In genomic region chr4:141886385-141886968, GRCm38 (mm10) we compare ENCODE assay signal across 15 mouse cellular contexts. TPM values are rescaled to one million over a fixed set of nuclear protein-coding genes. Genes with fewer than 3 reads are reported as not detected.
DNase-seq lines count a peak whose midpoint lies in the region; ATAC-seq and TF ChIP-seq lines count a peak whose summit lies in the region.
"Had no signal": no experiment of that assay in that cellular context is flagged by ENCODE, and none has a peak within 500 bp of the region (broad histone marks: within the 10 kb centered on the region; RNA-seq: fewer than 3 reads in every experiment).

No protein-coding gene starts in this region.

- H3K27ac ChIP-seq in heart, embryonic 13.5 days (replicated peaks) = 0 out of 2 replicates have a peak overlapping the region, but pooled peaks have one; percentile 3
- H3K27ac ChIP-seq in limb, embryonic 11.5 days (replicated peaks; ENCODE audit: low read depth, low read length) = no peak overlapping the region
- H3K27ac ChIP-seq in limb, embryonic 10.5 days = no peak overlapping the region
- H3K27ac ChIP-seq in cortical plate, adult 2 months (ENCODE audit: insufficient read depth, low read length) = peak overlapping the region; percentile 83
- peak overlapping the region; percentile 50; the same call in 1 of the 2 replicates for H3K27ac ChIP-seq in limb, embryonic 12.5 days

- no peak for TF ChIP-seq POLR2A in cortical plate, adult 2 months (IDR thresholded peaks at IDR 0.05; ENCODE audit: extremely low read depth, insufficient read depth, low read length)

- no peak; the same call in 1 of the 2 replicates for ATAC-seq in heart, embryonic 13.5 days (ENCODE audit: extremely low read depth, insufficient number of reproducible peaks, low FRiP score, low TSS enrichment)
- peak; percentile 57; the same call in 1 of the 2 replicates for ATAC-seq in limb, embryonic 11.5 days (ENCODE audit: insufficient number of reproducible peaks, low FRiP score, low TSS enrichment, low read depth)
- peak; percentile 26; the same call in 1 of the 2 replicates for ATAC-seq in limb, embryonic 12.5 days (ENCODE audit: insufficient number of reproducible peaks, insufficient read depth, low FRiP score, low TSS enrichment, low read depth)
- ATAC-seq: forebrain, postnatal 0 days had no signal

- H3K4me3 ChIP-seq in heart, embryonic 13.5 days = no peak overlapping the region
- H3K4me3 ChIP-seq in limb, embryonic 11.5 days (ENCODE audit: low read depth, low read length) = no peak overlapping the region
- no peak overlapping the region for H3K4me3 ChIP-seq in limb, embryonic 10.5 days
- no peak overlapping the region for H3K4me3 ChIP-seq in cortical plate, adult 2 months (ENCODE audit: insufficient read depth, low read length)
- H3K4me3 ChIP-seq in limb, embryonic 12.5 days (replicated peaks) = no peak overlapping the region
- H3K4me3 ChIP-seq: erythroblast, embryonic 14.5 days had no signal

- H3K4me2 ChIP-seq in heart, embryonic 13.5 days = no peak overlapping the region
- H3K4me2 ChIP-seq in limb, embryonic 11.5 days (ENCODE audit: low read depth, severe bottlenecking) = no peak overlapping the region
- H3K4me2 ChIP-seq in limb, embryonic 12.5 days = no peak overlapping the region
- H3K4me2 ChIP-seq: midbrain, embryonic 11.5 days had no signal

- no peak for TF ChIP-seq CTCF in cortical plate, adult 2 months (IDR thresholded peaks at IDR 0.05; ENCODE audit: extremely low read depth, insufficient read depth, low read length)

- peak overlapping the region; percentile 28; the same call in 1 of the 2 replicates for H3K9ac ChIP-seq in heart, embryonic 13.5 days
- H3K9ac ChIP-seq in limb, embryonic 11.5 days (ENCODE audit: low read length) = no peak overlapping the region
- H3K9ac ChIP-seq in limb, embryonic 12.5 days (replicated peaks) = no peak overlapping the region
- H3K9ac ChIP-seq: forebrain, postnatal 0 days had no signal

- peaks cover 47% of the 10 kb centered on the region for H3K4me1 ChIP-seq in heart, embryonic 13.5 days
- H3K4me1 ChIP-seq in limb, embryonic 11.5 days (ENCODE audit: control insufficient read depth, insufficient read depth, low read length) = no peaks in the 10 kb centered on the region
- peaks cover 14% of the 10 kb centered on the region for H3K4me1 ChIP-seq in limb, embryonic 10.5 days
- peaks cover 11% of the 10 kb centered on the region for H3K4me1 ChIP-seq in cortical plate, adult 2 months (ENCODE audit: control insufficient read depth, insufficient read depth, low read length)
- H3K4me1 ChIP-seq in limb, embryonic 12.5 days (replicated peaks) = peaks cover 16% of the 10 kb centered on the region

- H3K36me3 ChIP-seq in heart, embryonic 13.5 days = no peaks in the 10 kb centered on the region
- H3K36me3 ChIP-seq in limb, embryonic 11.5 days (ENCODE audit: control insufficient read depth, insufficient read depth, low read length) = no peaks in the 10 kb centered on the region
- no peaks in the 10 kb centered on the region for H3K36me3 ChIP-seq in limb, embryonic 10.5 days
- H3K36me3 ChIP-seq in limb, embryonic 12.5 days = no peaks in the 10 kb centered on the region

- no peak for DNase-seq in heart, adult 18-20 months
- peak; percentile 32 for DNase-seq in limb, embryonic 11.5 days (ENCODE audit: low spot score)
- no peak for DNase-seq in limb, embryonic 10.5 days (ENCODE audit: low spot score)
- no peak for DNase-seq in cerebellum, postnatal 25 days
- no peak for DNase-seq in cerebellum, adult 11-12 months
- DNase-seq: cerebellum, adult 18-20 months; forebrain, postnatal 0 days; lung, postnatal 10 days had no signal

- H3K9me3 ChIP-seq in heart, embryonic 13.5 days = no peaks in the 10 kb centered on the region
- no peaks in the 10 kb centered on the region for H3K9me3 ChIP-seq in limb, embryonic 11.5 days (ENCODE audit: control insufficient read depth, low read length)
- H3K9me3 ChIP-seq in limb, embryonic 10.5 days (replicated peaks) = no peaks in the 10 kb centered on the region
- no peaks in the 10 kb centered on the region for H3K9me3 ChIP-seq in limb, embryonic 12.5 days

- no peaks in the 10 kb centered on the region for H3K27me3 ChIP-seq in heart, embryonic 13.5 days (replicated peaks)
- no peaks in the 10 kb centered on the region for H3K27me3 ChIP-seq in limb, embryonic 11.5 days (ENCODE audit: control insufficient read depth, insufficient read depth, low read length)
- no peaks in the 10 kb centered on the region for H3K27me3 ChIP-seq in limb, embryonic 10.5 days (ENCODE audit: low read depth, poor library complexity, severe bottlenecking)
- H3K27me3 ChIP-seq in limb, embryonic 12.5 days = 0 out of 2 replicates have a peak, but pooled peaks cover 5% of the 10 kb centered on the region

- 21% methylated on average over 6 of the region's 6 CpGs for WGBS in heart, embryonic 13.5 days
- 43% methylated on average over 6 of the region's 6 CpGs for WGBS in limb, embryonic 11.5 days
- 42% methylated on average over 6 of the region's 6 CpGs for WGBS in limb, embryonic 10.5 days
- WGBS in limb, embryonic 12.5 days = 27% methylated on average over 6 of the region's 6 CpGs

RNA-seq across cellular contexts. Expression of gene Efhd2, which starts 11.8 kb away (rescaled TPM):
- 79.6 and 80.3 TPM in 2 replicates for polyA plus RNA-seq in heart, embryonic 13.5 days (2015; fragmentation: Nextera tagmentation; extraction: Ambion mirVana)
- total RNA-seq in heart, adult 18-20 months (2021) = 10 to 100 TPM; 21.7 to 22.8 TPM
- polyA plus RNA-seq in limb, embryonic 11.5 days (2014; fragmentation: Nextera tagmentation; extraction: Ambion mirVana) = 17.5 and 19.8 TPM in 2 replicates
- polyA plus RNA-seq in limb, embryonic 10.5 days (2016; fragmentation: Nextera tagmentation; extraction: Ambion mirVana) = 33.7 and 35.1 TPM in 2 replicates
- polyA plus RNA-seq in cortical plate, adult 2 months (2012; rRNA removed) = 360 and 365 TPM in 2 replicates
- 48.4 and 48.7 TPM in 2 replicates for polyA plus RNA-seq in limb, embryonic 12.5 days (2016; fragmentation: Nextera tagmentation; extraction: Ambion mirVana)

RNA-seq across cellular contexts. Expression of gene Ctrc, which starts 40.3 kb away (rescaled TPM):
- not detected in 2 replicates for polyA plus RNA-seq in heart, embryonic 13.5 days (2015; fragmentation: Nextera tagmentation; extraction: Ambion mirVana)
- total RNA-seq in heart, adult 18-20 months (2021) = not detected
- not detected in 2 replicates for polyA plus RNA-seq in limb, embryonic 11.5 days (2014; fragmentation: Nextera tagmentation; extraction: Ambion mirVana)
- polyA plus RNA-seq in limb, embryonic 10.5 days (2016; fragmentation: Nextera tagmentation; extraction: Ambion mirVana) = not detected in 2 replicates
- polyA plus RNA-seq in cortical plate, adult 2 months (2012; rRNA removed) = not detected in 2 replicates
- not detected in 2 replicates for polyA plus RNA-seq in limb, embryonic 12.5 days (2016; fragmentation: Nextera tagmentation; extraction: Ambion mirVana)
- total RNA-seq: forebrain, postnatal 0 days; left cerebral cortex, postnatal 14 days had no signal
- polyA plus RNA-seq: erythroblast, embryonic 14.5 days; forebrain, postnatal 0 days; midbrain, embryonic 11.5 days; neural tube, embryonic 11.5 days had no signal

Comparison
In these comparisons a context has a peak if more than half of its experiments do, and no peak if none do; other contexts are left out.
1. H3K27ac ChIP-seq: peak in heart, embryonic 13.5 days (single experiment), cortical plate, adult 2 months (single experiment) and limb, embryonic 12.5 days (single experiment); none in limb, embryonic 11.5 days (single experiment) and limb, embryonic 10.5 days (single experiment).